Mouse (Mus musculus): ENCODE measurements at regions not wholly inside any gene's neighbourhood (a gene's known extent, or its start where the extent isn't known, plus 50 kb on each side); places are given as distances from the start of the nearest gene placed in this dataset.

GRCm38 (mm10) chr9:41212943-41213529 lies 51.5 kb upstream of the Ubash3b start:
- Histone ChIP-seq H3K4me3 (replicated peaks) (no peak overlapping the region), H3K27me3 (ENCODE audit: control insufficient read depth) (peaks cover under 1% of the 10 kb centered on the region; the same call in 1 of the 2 replicates), H3K4me1 (ENCODE audit: control insufficient read depth) (peaks cover 7% of the 10 kb centered on the region), H3K9me3 (ENCODE audit: control insufficient read depth, low read length) (no peaks in the 10 kb centered on the region), H3K36me3 (ENCODE audit: control insufficient read depth) (no peaks in the 10 kb centered on the region)
- TF ChIP-seq GATA1 (IDR thresholded peaks at IDR 0.05; ENCODE audit: low read length) (no peak), TAL1 (IDR thresholded peaks at IDR 0.05; ENCODE audit: low read length) (no peak)

- no peak overlapping the region for H3K4me3 ChIP-seq (replicated peaks)
- H3K27me3 ChIP-seq (ENCODE audit: control insufficient read depth): no peaks in the 10 kb centered on the region
- H3K9me3 ChIP-seq (ENCODE audit: control insufficient read depth, low read length): no peaks in the 10 kb centered on the region
- peaks cover 8% of the 10 kb centered on the region for H3K4me1 ChIP-seq (ENCODE audit: control insufficient read depth)
- TF ChIP-seq TAL1 (IDR thresholded peaks at IDR 0.05; ENCODE audit: low read length) (no peak), GATA1 (IDR thresholded peaks at IDR 0.05; ENCODE audit: low read length) (no peak)
- H3K36me3 ChIP-seq (ENCODE audit: control insufficient read depth): no peaks in the 10 kb centered on the region
Measured at GRCm38 (mm10) chr9:41212303-41212901, 50.9 kb upstream of the Ubash3b start.

GRCm38 (mm10) chr9:41211865-41212302 lies 50.4 kb upstream of the Ubash3b start:
- no peak overlapping the region for H3K4me3 ChIP-seq (replicated peaks)
- peaks cover 11% of the 10 kb centered on the region for H3K4me1 ChIP-seq (ENCODE audit: control insufficient read depth)
- no peaks in the 10 kb centered on the region for H3K27me3 ChIP-seq (ENCODE audit: control insufficient read depth)
- H3K9me3 ChIP-seq (ENCODE audit: control insufficient read depth, low read length): no peaks in the 10 kb centered on the region
- TF ChIP-seq TAL1 (IDR thresholded peaks at IDR 0.05; ENCODE audit: low read length) (no peak), GATA1 (IDR thresholded peaks at IDR 0.05; ENCODE audit: low read length) (no peak)
- H3K36me3 ChIP-seq (ENCODE audit: control insufficient read depth): no peaks in the 10 kb centered on the region
